Mouse (Mus musculus): Measurements from ENCODE around the gene Mkrn2os. TPM values are rescaled to one million over a fixed set of nuclear protein-coding genes. Genes with fewer than 3 reads are reported as not detected.

Gene Mkrn2os
- polyA plus RNA-seq, 1 experiment from 2014 or later = 0.17 TPM

DNA sequence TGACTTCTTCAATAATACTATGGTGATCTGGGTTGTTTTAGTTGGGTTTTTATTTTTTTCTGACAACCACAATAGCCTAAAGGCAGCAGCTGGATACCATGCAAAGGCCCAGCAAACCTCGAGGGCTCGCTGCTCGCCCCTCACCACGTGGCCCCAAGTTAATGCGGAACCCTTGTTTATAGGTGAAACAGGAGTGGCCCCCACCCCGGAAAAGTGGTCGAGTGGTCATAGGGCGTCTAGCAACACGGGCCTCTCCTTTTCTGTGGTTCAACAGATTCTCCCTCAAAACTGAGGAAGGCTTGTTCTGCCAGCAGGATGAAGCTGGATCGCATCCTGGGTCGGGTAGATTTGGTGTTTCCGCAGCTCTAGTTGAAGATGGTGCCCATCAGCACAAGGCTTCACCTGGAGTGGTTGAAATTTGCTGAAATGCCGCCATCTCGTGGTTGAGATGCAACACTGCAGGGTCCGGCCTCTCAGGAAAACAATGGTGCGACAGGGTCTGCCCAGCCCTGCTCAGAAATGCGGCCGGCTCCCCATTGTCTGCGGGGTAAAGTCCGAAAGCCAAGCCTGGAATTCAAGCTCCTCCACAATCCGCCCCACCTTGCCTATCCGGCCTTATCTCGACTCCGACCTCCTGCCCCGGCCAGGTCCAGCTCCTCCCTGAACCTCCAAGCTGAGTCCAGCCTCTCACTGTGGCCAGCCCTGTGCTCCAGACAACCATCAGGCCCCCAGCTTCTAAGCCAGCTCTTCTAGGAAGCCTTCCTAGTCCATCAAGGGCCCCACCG lies 53.5 kb downstream of the Mkrn2os start:
- H3K36me3 ChIP-seq = no peaks in the 10 kb centered on the region
- peaks cover 1% of the 10 kb centered on the region; the same call in 1 of the 2 replicates for H3K4me1 ChIP-seq
- H3K9me3 ChIP-seq (replicated peaks) = no peaks in the 10 kb centered on the region
- H3K9ac ChIP-seq = peak overlapping the region; percentile 59
- 25% methylated on average over 26 of the region's 26 CpGs for WGBS
- H3K27ac ChIP-seq = no peak overlapping the region
- H3K4me2 ChIP-seq (replicated peaks) = peak overlapping the region; percentile 50
- ATAC-seq (ENCODE audit: low FRiP score) = peak; percentile 90
- H3K4me3 ChIP-seq = peak overlapping the region; percentile 25
- no peaks in the 10 kb centered on the region for H3K27me3 ChIP-seq

DNA sequence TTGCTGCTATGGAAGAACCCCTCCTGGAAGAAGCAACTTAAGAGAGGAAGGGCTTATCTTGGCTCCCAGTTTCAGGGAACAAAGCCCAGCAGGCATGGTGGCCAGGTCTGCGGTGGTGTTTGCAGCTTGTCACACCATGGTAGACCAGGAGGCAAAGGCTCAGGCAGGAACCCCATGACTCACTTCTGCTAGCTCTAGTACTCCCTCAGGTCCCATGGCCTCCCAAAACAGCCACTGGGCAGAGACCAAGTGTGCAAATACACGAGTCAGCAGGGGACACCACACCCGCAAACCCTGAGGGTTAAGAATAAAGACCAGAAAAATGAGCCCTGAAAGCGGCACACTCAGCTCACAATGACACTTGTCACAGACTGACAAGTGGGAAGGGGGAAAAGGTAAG lies 56.2 kb downstream of the Mkrn2os start:
- no peak for ATAC-seq (ENCODE audit: low FRiP score)

DNA sequence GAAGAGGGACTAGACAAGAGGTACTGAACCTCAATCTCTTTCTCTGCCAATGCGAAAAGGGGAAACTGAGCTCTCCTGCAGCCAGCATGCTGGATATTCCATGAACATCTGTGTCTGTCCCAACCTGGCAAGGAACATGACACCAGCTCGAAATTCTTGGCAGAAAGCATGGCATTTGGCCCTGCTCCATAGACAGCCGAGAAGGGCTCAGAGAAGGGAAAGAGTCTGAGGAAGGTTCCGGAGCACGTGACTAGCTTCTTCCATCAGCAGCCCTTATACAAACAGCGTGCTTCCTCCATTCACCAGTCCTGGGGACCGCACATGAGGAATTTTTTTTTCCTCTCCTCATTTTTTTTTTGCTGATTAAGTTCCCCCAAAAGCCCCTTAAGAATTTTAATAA lies 57.8 kb downstream of the Mkrn2os start:
- WGBS = 82% methylated on average over 7 of the region's 7 CpGs
- H3K9ac ChIP-seq = no peak overlapping the region
- H3K4me1 ChIP-seq = no peaks in the 10 kb centered on the region
- no peaks in the 10 kb centered on the region for H3K36me3 ChIP-seq
- H3K27ac ChIP-seq = no peak overlapping the region
- H3K9me3 ChIP-seq (replicated peaks) = no peaks in the 10 kb centered on the region
- no peak overlapping the region for H3K4me3 ChIP-seq
- H3K4me2 ChIP-seq (replicated peaks) = no peak overlapping the region
- no peaks in the 10 kb centered on the region for H3K27me3 ChIP-seq
- no peak for ATAC-seq (ENCODE audit: low FRiP score)

More for the DNA sequence above, 56.2 kb downstream of the Mkrn2os start:
- 72% methylated on average over 4 of the region's 4 CpGs for WGBS
- Histone ChIP-seq H3K4me2 (replicated peaks) (no peak overlapping the region), H3K36me3 (no peaks in the 10 kb centered on the region), H3K27me3 (no peaks in the 10 kb centered on the region), H3K9me3 (replicated peaks) (no peaks in the 10 kb centered on the region), H3K9ac (no peak overlapping the region), H3K4me1 (no peaks in the 10 kb centered on the region), H3K4me3 (no peak overlapping the region), H3K27ac (no peak overlapping the region)

Other genes starting within 250 kb of the Mkrn2os start
- 0.45 TPM in 1 of 2 replicates, not detected in the other for gene Pparg, start 231.6 kb downstream of the Mkrn2os start, polyA plus RNA-seq (2016; fragmentation: Nextera tagmentation; extraction: Ambion mirVana)
- gene Tsen2, start 47.9 kb downstream of the Mkrn2os start, polyA plus RNA-seq (2016; fragmentation: Nextera tagmentation; extraction: Ambion mirVana) = 28.4 and 30.4 TPM in 2 replicates
- 27.4 and 28.9 TPM in 2 replicates for gene Mkrn2, start 9.3 kb upstream of the Mkrn2os start, polyA plus RNA-seq (2016; fragmentation: Nextera tagmentation; extraction: Ambion mirVana)
- gene Raf1, start 84.1 kb upstream of the Mkrn2os start, polyA plus RNA-seq (2016; fragmentation: Nextera tagmentation; extraction: Ambion mirVana) = 159 TPM in 2 replicates
- gene Tmem40, start 169.8 kb upstream of the Mkrn2os start, polyA plus RNA-seq (2016; fragmentation: Nextera tagmentation; extraction: Ambion mirVana) = 1.1 and 2.0 TPM in 2 replicates
- gene Cand2, start 182.0 kb upstream of the Mkrn2os start, polyA plus RNA-seq (2016; fragmentation: Nextera tagmentation; extraction: Ambion mirVana) = 35.6 and 37.3 TPM in 2 replicates
- gene Rpl32, start 216.2 kb upstream of the Mkrn2os start, polyA plus RNA-seq (2016; fragmentation: Nextera tagmentation; extraction: Ambion mirVana) = 1,424 and 1,629 TPM in 2 replicates
- 2.3 TPM in 2 replicates for gene Efcab12, start 245.8 kb upstream of the Mkrn2os start, polyA plus RNA-seq (2016; fragmentation: Nextera tagmentation; extraction: Ambion mirVana)

All from hindbrain, embryonic 12.5 days (tissue).